Mouse (Mus musculus) bone marrow, adult 2 months (tissue): ENCODE results near the gene Lgals4.

Experiments
- CTCF ChIP-seq: fragments of 200-500 bp; IDR thresholded peaks from 2 replicates; pipeline ENCODE4 v1.5.1; 2011; ENCODE audit warnings: low read length, control low read depth; ENCODE audit not compliant: control insufficient read depth, insufficient read depth
- POLR2A ChIP-seq: fragments of 200-500 bp; IDR thresholded peaks from 2 replicates; pipeline ENCODE4 v1.6.1; 2011; ENCODE audit warnings: low read depth, mild to moderate bottlenecking, control low read depth, low read length, borderline replicate concordance; ENCODE audit not compliant: control insufficient read depth

DNA sequence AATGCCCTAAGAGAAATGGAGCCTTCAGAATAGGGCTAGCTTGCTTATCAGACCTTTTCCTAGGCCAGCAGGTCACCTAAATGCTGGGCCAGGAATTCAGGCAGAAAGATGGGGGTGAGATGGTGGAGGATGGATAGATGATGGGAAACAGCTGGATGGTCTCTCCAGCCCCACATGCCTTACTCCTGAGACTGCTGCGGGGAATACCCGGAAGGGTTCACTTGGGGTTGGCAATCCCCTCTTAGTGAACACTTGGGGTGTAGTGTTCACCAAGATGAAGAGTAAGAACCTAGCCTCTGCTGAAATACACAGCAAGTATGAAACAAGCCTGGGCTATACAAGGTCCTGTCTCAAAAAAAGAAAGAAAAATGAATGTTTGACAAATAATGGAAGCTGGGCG, 44.4 kb upstream of the Lgals4 start:
- TF ChIP-seq CTCF = no peak
- TF ChIP-seq POLR2A = no peak
